Mouse (Mus musculus): ENCODE measurements around the gene Ptprn2.

DNA sequence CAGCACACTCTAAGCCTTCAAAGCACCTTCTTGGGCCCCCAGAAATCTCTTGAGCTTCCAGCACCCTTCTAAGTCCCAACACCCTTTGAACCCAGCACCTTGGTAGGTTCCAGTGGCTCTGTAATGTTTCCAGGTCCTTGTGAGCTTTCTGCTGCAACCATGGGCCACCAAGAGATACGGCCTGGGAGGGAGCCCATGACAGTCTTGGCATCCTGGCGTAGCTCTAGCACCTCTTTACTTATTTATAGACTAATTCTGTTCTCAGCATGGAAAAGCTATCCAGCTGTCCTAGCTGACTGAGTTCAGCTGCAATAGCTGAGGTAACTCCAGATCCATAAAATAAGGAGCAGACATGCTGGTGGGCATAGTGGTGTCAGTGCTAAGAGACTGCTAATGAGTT is 66.8 kb downstream of the Ptprn2 start:
- TF ChIP-seq CTCF (IDR thresholded peaks at IDR 0.05; ENCODE audit: low read depth, low read length) (no peak), POLR2AphosphoS5 (IDR thresholded peaks at IDR 0.05; ENCODE audit: insufficient replicate concordance, low read depth, low read length) (no peak)
